ENCODE assay signal across 9 mouse cellular contexts in the genomic region with DNA sequence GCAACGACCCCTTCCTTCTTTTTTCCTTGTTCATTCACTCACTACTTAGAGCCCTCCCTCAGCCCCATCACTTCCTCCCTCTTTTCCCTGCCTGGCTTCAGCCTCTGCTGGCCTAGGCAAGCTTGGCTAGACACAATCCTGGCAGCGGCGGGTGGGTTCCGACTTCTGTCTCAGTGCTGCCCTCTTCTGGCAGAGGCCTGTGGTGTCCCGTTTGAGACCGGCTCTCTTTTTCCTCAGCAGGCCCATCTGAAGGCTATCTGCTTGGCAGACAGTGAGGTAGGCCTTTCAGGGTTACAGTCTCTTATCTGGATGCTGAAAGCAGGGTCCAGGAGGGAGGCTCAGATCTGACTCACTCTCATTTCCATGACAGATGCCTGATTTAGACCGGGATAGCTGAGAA. TPM values are rescaled to one million over a fixed set of nuclear protein-coding genes. Genes with fewer than 3 reads are reported as not detected.
DNase-seq lines count a peak whose midpoint lies in the region; ATAC-seq lines count a peak whose summit lies in the region.
"Had no signal": no experiment of that assay in that cellular context is flagged by ENCODE, and none has a peak within 500 bp of the region (broad histone marks: within the 10 kb centered on the region; RNA-seq: fewer than 3 reads in every experiment).

No protein-coding gene starts in this region.

- H3K9ac ChIP-seq in forebrain, embryonic 16.5 days (replicated peaks; ENCODE audit: low read depth, low read length), result no peak overlapping the region
- no peak overlapping the region for H3K9ac ChIP-seq in hindbrain, embryonic 11.5 days (ENCODE audit: low read depth, low read length)
- H3K9ac ChIP-seq: lung, embryonic 15.5 days had no signal

- peak; percentile 64 for DNase-seq in MN1 (ENCODE audit: low spot score)
- peak; percentile 94 for DNase-seq in cerebellum, adult 18-20 months
- DNase-seq in hindbrain, embryonic 11.5 days (ENCODE audit: low spot score), result peak; percentile 93
- DNase-seq in layer of hippocampus, postnatal 25 days (ENCODE audit: extremely low spot score in 1 of 2, low spot score in 1 of 2), result peak; percentile 80 to 91
- DNase-seq in retina, postnatal 7 days (ENCODE audit: low read depth, low spot score), result peak; percentile 78
- DNase-seq in thymus, postnatal 4 days, result peak; percentile 86

- H3K36me3 ChIP-seq in forebrain, embryonic 16.5 days (ENCODE audit: control insufficient read depth, insufficient read depth), result no peaks in the 10 kb centered on the region
- no peaks in the 10 kb centered on the region for H3K36me3 ChIP-seq in hindbrain, embryonic 11.5 days (ENCODE audit: control insufficient read depth, insufficient read depth, low read length)
- H3K36me3 ChIP-seq: lung, embryonic 15.5 days had no signal

- H3K4me3 ChIP-seq in forebrain, embryonic 16.5 days (replicated peaks; ENCODE audit: low read length), result no peak overlapping the region
- no peak overlapping the region for H3K4me3 ChIP-seq in hindbrain, embryonic 11.5 days (ENCODE audit: low read depth, low read length)
- H3K4me3 ChIP-seq: lung, embryonic 15.5 days had no signal

- H3K27ac ChIP-seq in forebrain, embryonic 16.5 days (ENCODE audit: low read length), result no peak overlapping the region
- no peak overlapping the region for H3K27ac ChIP-seq in hindbrain, embryonic 11.5 days (ENCODE audit: low read depth, low read length)
- H3K27ac ChIP-seq: lung, embryonic 15.5 days had no signal

- H3K27me3 ChIP-seq in forebrain, embryonic 16.5 days (replicated peaks; ENCODE audit: control insufficient read depth, insufficient read depth, low read length), result no peaks in the 10 kb centered on the region
- no peaks in the 10 kb centered on the region for H3K27me3 ChIP-seq in hindbrain, embryonic 11.5 days (ENCODE audit: control insufficient read depth, insufficient read depth, low read length)
- H3K27me3 ChIP-seq: lung, embryonic 15.5 days had no signal

- no peak overlapping the region for H3K4me2 ChIP-seq in forebrain, embryonic 16.5 days (ENCODE audit: low read length)
- H3K4me2 ChIP-seq in hindbrain, embryonic 11.5 days (replicated peaks; ENCODE audit: low read depth, low read length), result no peak overlapping the region
- H3K4me2 ChIP-seq: lung, embryonic 15.5 days had no signal

- ATAC-seq in forebrain, embryonic 16.5 days, result 0 out of 2 replicates have a peak, but pooled peaks have one; percentile 30
- 0 out of 2 replicates have a peak, but pooled peaks have one; percentile 43 for ATAC-seq in hindbrain, embryonic 11.5 days (ENCODE audit: low FRiP score)
- ATAC-seq in megakaryocyte, adult 5-6 weeks (ENCODE audit: poor library complexity, severe bottlenecking), result peak; percentile 69

- H3K9me3 ChIP-seq in forebrain, embryonic 16.5 days (ENCODE audit: control insufficient read depth, low read length), result no peaks in the 10 kb centered on the region; the same call in 1 of the 2 replicates
- no peaks in the 10 kb centered on the region for H3K9me3 ChIP-seq in hindbrain, embryonic 11.5 days (ENCODE audit: control insufficient read depth, low read length)
- H3K9me3 ChIP-seq: lung, embryonic 15.5 days had no signal

- H3K4me1 ChIP-seq in forebrain, embryonic 16.5 days (replicated peaks; ENCODE audit: control insufficient read depth, insufficient read depth, low read length), result peaks cover 20% of the 10 kb centered on the region
- no peaks in the 10 kb centered on the region for H3K4me1 ChIP-seq in hindbrain, embryonic 11.5 days (replicated peaks; ENCODE audit: control insufficient read depth, insufficient read depth, low read length)

- WGBS in forebrain, embryonic 16.5 days, result 6% methylated on average over 7 of the region's 7 CpGs
- 8% methylated on average over 7 of the region's 7 CpGs for WGBS in hindbrain, embryonic 11.5 days

RNA-seq across cellular contexts. Expression of gene Lrpap1, which starts 26.2 kb away (rescaled TPM):
- 151 and 155 TPM in 2 replicates for polyA plus RNA-seq in forebrain, embryonic 16.5 days (2015; fragmentation: Nextera tagmentation; extraction: Ambion mirVana)
- 104 TPM in 2 replicates for polyA plus RNA-seq in hindbrain, embryonic 11.5 days (2014; fragmentation: Nextera tagmentation; extraction: Ambion mirVana)
- total RNA-seq in layer of hippocampus, postnatal 25 days (2021), result 100 to 1,000 TPM; 146 to 151 TPM
- 50.6 and 60.4 TPM in 2 replicates for total RNA-seq in megakaryocyte, adult 5-6 weeks (2015)
- 85.1 and 110 TPM in 2 replicates for total RNA-seq in megakaryocyte, adult 5-6 weeks (2017)
